Mouse (Mus musculus) T-helper 1 cell (primary cell): ENCODE data around the gene Sec16a.

Experiments
- in situ Hi-C: fragments of 300-600 bp; cut with MboI, MseI; formaldehyde crosslinking; loops from one replicate; pipeline ENCODE4 v1.15.1; 2025; ENCODE audit warnings: high pct_unique_total_duplicates

Sec16a gene

DNA sequence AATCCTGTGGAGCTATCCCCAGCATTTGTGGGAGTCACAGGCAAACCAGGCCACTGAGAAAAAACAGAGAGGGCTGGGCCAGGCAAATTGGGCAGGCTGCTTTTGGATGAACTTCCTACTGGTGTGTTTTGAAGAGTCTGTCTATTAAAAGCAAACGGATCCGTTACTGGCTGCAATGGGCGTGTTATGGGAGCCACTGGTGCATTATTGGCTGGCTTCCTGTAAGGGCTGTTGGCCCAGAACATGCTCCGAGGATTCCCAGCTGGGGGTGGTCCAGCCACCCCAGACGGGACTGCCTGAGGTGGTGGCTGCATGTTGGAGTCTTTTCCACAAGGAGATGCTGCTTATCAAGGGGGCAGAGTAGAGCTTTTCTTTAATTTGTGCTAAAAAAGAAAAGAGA lies 3.3 kb downstream of the Sec16a start:
- in situ Hi-C loops, result no loop called here

DNA sequence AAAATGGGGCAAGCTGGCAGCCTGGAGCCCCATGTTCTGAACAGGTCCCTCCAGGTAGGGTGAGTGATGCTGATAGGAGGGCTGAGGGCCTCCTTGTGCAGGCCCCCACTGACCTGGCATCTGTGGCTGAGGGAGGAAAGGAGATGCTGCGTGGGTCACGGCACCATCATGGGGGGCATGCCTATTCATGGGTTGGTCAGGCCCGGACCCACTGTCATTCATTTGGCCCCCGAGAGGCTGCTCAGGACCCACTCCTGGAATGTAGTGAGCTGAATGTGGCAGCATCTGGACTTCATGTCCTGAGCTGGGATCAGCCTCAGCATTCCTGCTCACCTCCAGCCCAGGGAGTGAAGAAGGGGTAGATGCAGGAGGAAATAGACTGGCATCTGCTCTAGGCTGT lies 3.8 kb downstream of the Sec16a start:
- in situ Hi-C loops, result no loop called here

DNA sequence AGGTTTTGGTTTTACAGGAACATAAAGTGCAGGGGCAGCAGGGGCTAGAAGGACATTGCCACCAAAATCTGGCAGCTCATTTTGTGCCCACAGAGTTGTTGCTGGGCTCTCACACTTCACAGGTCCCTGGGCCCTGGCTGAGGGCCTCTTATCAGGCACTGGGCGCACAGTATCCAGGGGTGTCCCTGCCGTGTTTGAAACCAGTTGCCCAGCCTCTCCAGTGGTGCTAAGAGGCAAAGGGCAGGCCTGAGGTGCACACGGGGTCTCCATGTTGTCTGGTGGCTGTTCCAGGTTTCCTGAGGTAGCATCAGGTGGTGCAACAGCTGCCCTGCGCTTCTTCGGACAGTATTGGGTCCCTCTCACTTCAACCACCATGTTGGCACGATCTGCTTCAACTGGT lies 5.3 kb downstream of the Sec16a start:
- in situ Hi-C loops, result no loop called here

DNA sequence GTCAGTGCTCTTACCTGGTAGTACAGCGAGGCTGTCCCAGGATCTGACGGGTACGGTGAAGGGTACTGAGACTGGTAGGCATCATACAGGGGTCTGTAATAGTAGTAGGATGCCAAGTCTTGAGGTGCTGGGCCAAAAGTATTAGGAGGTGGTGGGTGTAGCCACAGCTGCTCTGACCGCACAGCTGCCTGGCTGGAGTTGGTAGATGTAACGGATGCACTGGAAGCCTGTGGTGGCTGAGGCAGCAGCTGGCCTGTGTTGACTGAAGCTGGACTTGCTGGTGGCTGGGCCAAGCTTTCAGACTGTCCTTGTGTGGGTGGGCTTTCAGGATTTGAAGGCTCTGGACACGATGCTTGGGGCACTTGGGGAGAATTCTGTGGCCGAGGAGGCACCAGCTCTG lies 6.6 kb downstream of the Sec16a start:
- in situ Hi-C loops, result no loop called here

DNA sequence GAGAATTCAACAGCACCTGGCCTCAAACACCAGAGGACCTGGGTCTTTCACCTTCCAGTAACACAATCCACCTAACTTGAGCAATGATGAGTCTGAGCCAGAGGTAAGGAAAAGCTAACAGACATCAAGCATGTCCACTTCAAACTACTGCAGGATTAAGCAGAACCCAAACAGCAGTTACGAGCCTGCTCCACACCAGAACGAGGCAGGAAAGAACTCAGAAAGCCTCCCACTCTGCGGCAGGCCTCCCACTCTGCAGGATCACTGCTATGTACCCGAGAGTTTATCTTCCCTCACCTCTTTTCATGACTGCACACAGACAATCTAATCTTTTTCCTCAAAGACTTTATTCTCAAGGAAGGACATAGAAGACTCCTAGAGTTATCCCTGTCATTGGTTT lies 7.8 kb downstream of the Sec16a start:
- in situ Hi-C loops, result no loop called here

DNA sequence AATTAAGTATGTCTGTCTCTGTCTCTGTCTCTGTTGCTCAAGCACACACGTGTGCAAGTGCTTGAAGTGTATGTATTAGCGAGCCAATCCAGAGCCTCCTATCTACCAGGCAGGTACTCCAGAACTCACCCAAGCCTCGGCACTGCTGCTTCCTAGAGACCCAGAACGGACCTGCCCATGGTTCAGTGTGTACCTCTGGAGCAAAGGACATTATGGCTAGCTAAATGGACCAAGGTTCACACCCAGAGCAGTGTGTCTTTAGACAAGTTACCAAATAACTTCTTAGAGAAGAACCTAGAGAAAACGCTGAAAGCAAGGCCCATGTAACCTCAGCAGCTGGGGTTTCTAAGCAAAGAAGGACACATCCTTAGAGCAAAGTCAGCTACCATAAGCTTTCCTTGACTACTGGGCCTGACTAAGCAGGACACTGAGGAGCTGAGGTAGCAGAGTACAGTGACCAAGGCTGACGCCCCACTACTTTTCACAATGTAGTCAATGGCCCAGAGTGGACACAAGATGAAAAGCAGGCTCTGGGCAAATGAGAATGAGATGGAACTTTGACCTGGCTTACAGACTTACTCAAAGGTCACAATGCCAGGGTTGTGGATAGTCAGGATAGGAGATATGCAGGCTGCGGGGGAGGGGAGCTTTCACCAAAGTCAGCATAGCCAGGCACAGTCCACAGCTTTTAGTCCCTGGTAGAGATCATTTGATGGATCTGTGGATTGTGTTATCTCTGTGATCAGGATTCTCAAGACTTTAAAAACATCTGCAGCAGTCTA lies 10.0 kb downstream of the Sec16a start:
- in situ Hi-C loops, result no loop called here

DNA sequence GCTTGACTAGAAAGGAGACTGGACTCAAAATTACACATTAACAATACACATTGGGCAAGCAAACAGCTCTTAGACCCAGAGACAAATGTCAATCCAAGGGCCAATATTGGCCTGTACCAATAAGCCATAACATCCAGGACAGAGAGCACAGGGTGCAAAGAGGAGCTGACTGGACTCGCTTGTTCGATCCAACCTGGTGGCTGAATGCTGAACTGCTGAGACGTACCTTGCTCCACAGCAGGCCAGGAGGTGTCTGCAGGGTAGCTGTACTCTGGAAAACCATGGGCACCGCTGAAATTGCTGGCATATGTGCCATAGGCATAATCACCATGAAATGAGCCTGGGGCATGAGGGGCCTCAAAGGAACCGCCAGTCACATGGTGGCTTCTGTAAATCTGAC lies 15.2 kb downstream of the Sec16a start:
- in situ Hi-C loops, result no loop called here

DNA sequence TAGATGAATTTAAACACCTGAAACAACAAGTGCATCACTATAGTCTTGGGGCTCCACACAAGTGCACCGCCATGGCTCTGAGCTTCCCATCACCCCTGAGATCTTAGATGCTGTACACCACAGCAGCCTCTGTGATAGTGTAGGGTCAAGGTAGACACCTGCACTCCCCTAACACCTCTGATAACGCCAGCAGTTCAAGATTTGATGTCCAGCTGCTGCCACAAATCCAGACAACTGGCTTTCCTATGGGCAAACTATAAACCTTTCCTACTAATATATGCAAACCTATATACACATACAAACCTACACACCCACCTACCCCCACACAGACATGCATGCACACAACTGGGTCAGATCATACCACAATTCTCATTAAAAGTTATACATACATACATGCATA lies 20.5 kb downstream of the Sec16a start:
- in situ Hi-C loops, result no loop called here

DNA sequence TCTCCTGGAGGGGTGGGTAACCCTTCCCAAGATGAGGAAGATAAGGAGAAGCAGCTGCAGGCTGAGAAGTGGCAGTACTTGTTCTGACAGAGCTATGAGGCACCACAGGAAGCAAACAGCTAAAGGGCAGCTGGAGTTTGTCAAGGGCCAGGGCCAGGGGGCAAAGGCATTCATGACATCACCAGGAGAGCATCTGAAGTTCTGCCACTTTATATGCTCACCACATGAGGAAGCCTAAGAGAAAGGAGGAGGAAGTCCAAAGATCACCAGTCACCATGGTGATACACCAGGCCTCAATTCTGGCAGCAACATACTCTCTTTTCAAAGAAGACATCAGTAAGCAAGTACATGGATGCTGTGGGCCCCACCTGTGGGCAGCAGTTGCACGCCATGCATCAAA lies 21.9 kb downstream of the Sec16a start:
- in situ Hi-C loops, result no loop called here

DNA sequence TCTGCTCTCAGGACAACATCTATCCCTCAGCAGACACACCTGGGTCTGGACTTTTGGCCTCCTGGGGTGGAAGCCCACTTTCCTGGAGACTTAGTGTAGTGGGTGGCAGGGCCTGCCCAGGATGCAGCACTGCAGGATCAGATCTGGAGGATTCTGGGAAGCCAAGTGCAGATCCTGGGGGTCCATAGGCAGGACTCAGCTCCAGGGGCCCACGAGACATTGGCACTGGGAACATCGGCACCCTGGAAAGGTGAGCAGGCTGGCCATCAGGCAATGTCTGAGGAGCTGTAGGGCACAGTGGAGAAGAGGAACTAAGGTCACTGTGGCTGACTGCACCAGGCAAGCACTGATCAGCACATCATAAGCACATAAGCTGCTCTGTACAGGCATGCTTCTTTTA lies 23.0 kb downstream of the Sec16a start:
- in situ Hi-C loops, result no loop called here

DNA sequence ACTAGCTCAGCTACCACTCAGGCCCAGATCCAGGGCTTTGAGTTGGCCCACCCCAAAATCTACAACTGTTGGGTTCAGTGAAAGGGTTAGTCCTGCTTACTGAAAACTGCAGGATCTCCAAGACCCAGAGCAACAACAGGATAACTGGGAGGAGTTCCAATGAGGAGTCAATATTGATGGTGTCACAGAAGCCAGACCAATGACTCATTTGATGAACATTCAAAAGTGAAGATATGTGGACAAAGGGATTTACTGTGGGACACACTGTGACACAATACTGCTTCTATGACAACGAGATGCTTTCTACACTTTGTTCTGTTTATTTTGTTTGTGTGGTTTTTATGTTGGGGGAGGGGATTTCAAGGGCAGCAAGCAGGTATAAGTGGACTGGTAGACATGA lies 26.9 kb downstream of the Sec16a start:
- in situ Hi-C loops, result no loop called here

DNA sequence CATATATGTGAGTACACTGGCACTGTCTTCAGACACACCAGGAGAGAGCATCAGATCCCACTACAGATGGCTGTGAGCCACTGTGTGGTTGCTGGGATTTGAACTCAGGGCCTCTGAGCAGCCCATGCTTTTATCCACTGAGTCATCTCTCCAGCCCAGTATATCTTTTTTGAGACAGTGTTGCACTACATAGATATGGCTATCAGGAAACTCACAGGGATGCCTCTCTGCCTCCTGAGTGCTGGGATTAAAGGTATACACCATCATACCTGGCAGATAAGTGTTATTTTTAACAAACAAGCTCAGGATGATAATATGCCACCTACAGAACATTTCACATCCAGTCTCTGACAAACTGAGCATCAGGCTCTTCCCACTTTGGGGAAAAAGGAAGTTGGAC lies 27.9 kb downstream of the Sec16a start:
- in situ Hi-C loops, result no loop called here

DNA sequence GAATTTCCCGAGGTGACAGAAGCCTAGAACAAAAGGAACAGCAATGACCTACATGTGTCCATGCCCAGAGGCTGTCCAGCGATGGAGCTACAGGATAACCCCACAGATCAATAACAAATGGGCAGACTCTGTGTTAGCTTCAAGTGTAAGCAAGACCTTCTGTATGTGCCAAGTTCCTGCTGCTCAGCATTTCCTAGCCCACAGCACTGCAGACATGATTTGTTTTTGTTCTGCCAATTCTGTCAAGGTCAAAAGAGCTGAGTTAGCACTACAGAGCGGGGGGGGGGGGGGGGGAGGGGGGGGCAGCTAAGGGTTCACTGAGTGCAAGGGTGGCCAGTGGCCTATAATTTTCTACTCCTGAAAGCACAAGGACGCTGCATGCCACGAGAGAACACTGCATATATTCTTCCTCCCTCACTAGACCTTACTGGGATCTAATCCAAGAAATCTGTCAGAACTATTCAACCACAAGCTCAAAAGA lies 34.0 kb downstream of the Sec16a start:
- in situ Hi-C loops, result no loop called here

DNA sequence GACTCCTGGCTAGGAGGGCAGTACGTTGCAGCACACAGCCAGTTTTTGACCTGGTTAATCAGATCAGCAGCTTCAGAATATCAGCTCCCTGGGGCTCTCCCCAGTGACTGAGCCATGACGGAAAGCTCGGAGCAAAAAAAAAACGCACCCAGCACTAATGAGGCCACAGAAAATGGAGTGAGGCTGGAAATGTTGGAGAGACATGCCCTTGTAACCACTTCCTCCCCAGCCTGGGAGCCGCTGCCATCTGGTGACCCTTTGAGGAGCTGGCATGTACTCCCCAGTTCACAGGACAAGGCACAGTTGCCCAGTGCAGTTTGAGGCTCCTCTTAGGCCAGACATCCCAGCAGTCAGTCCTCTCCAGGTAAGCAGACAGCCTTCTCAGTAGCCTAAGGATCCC lies 34.9 kb downstream of the Sec16a start:
- in situ Hi-C loops, result no loop called here

DNA sequence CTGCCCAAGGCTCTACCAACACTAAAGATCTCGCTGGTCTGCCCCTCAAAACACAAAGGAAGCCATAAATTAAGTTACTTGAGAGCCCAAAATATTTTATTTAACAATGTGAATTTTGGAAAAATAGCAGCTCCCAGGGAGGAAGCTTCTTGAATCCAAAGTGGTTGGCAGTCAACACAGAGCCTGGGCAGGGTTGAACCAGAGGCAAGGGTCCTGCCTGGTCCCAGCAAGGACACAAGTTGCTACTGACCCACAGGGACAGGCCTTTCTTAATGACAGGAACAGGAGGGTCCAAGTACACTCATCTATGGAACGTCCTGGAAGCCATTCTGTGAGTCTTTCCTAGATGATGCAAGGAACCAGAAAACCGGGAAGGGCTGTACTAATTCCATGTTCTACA lies 35.7 kb downstream of the Sec16a start:
- in situ Hi-C loops, result no loop called here

DNA sequence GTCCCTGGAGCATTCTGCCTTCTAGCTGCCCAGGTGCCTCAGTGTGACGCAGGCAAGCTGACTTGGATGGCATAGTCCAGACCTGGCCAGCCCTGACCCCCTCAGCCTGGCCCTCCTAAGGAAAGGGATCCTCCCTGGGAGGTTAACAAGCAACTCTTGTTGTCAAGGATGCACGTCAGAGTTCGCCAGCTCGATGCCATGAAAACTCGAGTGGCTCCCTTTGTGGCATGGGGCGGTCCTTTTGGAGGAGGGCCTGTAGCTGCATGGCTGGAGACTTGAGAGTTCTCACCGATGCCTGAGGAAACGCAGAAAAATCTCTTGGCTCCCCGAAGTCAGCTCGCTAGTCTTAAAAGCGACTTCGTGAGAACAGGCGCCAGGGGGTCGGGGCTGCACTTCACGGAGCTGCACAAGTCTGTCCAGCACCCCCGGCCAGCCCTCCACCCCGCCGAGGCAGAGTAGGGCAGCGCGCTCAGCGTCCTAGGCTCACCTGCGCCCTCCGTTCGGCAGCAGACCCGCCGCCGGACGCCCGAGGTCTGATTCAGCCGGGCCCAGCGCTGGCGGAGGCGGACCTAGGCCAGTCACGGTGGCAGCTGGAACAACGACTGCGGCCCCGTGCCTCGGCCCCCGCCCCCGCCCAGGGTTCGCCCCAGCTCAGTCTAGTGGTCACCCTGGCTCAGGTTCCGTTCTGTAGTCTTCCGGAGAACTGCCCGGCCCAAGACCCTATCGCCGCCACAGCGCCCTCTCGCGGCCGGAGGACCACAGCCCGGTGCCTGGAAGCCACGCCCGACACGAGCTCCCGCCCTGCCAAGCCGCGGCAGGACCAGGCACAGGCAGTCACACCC lies 36.3 kb downstream of the Sec16a start, which contains the start of gene Inpp5e:
TSS of gene Inpp5e (minus strand) at position 689 of the 842 bp plus-strand sequence.
- in situ Hi-C loops, result no loop called here

DNA sequence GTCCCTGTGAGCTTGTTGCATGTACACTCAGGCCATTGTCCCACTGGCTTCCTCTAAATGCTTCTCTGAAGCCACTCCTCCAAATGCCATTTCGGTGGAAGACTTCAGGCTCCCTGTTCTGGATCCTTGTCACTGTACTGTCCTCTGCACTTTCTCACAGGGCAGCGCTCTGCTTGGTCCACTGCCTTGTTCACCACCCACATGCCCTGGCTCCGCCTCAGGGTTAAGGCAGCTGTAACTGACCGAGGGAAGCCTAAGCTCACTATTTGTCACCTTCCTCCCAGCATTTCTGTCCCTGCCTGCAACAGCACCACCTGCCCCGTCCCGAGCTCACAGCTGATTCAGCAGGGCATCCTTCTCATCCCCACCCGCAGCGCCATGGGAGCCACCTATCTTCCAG lies 41.7 kb downstream of the Sec16a start:
- in situ Hi-C loops, result no loop called here

DNA sequence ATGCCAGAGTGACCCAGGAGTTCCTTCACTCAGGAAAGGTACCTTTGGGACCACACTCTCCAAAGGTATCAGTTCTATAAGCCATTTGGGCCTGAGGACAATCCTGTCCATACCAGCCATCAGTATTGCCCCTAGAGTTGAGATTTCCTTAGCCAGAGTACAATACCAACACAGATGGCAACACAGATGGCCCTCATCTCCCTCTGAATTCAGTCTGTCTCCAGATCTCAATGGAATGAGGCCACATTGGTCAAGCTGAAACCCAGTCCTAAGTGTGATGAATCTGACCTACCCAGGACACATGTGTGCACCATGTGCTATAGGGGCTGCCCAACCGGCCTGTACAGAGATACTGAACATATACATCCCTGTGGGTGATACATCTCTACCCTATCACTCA lies 42.8 kb downstream of the Sec16a start:
- in situ Hi-C loops, result no loop called here

DNA sequence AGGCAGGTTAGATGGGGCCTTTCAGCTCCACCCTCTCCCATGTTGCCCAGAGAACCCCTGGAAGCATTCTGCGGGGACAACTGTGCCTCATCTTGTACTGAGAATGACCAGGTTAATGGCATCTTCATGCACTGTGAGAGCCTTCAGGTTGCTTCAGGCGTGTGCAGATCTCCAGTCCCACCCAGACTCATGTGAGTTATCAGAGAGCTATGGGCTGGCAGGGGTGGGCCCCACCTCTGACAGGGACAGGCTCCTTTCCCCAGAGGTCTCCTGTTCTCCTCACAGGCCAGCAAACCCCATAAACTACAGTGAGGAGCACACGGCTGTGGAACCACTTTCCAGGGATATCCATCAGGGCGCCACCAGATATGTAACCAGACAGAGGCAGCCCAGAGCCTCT lies 44.0 kb downstream of the Sec16a start:
- in situ Hi-C loops, result no loop called here

DNA sequence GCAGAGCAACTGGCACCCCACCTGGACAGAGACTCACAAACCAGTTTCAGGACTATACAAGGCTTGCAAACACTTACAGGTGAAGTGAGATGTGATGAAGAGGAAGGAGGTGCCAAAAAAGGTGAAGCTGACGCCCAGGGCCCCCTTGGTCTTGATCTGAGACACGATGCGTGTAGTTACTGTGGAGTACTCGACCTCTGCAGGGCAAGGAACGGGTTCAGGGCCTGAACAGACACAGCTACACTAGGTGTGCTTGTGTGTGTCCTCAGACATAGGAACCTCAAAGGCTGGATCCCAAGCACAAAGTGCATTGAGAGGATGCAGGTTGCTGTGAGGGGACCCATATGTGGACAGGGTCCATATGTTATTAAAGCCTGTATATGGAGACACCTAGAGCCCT lies 44.7 kb downstream of the Sec16a start:
- in situ Hi-C loops, result no loop called here

DNA sequence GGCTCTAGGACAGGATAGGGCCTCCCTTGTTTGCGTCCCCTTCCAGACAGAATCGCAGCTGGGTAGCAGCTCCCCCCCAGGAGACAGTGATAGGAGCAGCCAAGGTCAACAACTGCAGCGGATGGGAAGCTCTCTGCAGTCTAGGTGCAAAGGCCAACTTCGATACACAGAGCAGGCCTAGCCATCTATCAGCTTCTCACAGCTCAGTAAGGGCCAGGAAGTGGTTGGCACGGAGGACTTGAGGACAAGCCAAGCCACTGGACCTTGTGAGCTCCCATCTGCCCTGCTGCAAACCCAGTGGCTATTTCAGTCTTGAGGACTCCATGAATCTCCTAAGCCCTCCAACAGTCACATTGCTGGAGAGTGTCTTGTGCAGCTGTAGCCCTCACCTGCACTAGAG lies 45.4 kb downstream of the Sec16a start:
- in situ Hi-C loops, result no loop called here

DNA sequence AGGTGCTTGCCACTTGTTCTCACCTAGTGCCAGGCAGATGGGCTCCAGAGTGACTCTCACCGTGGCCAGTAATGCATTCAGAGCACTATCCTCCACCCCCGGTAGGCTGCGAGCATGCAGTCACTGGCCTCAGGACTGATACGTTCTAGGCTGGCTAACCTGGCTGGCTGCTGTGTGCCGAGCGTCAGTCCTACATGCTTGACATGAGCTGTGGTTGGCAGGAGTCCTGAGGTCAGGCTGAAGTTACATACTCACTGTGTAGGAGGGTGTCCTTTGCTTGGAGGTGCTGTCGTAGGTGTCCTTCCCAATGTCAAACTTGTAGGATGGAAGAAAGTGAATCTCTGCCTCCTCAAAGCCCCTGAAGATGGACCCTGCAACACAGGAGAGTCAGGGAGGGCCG lies 46.0 kb downstream of the Sec16a start:
- in situ Hi-C loops, result no loop called here

DNA sequence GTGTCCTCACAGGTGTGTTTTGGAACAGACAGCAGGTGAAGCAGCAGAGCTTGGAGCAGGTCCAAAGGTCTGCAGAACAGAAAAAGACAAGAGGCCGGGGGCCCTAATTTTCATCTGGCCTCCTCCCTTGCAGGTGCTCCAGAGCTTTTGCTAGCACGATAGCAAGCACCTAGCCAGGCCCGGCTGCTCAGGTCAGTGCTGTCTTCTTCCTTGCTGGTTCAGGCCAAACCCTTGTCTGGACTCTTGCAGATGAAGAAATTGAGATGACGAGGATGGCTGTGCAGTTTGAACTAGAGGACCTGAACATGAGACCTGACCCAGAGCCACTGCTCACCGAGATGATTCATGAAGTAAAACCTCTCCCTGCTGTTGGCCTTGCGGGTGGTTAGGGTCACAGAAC lies 53.4 kb downstream of the Sec16a start:
- in situ Hi-C loops, result no loop called here
